21 mouse cellular contexts compared by ENCODE assay signal in genomic region chr3:144079960-144080359, GRCm38 (mm10).
"Had no signal": no experiment of that assay in that cellular context is flagged by ENCODE, and none has a peak within 500 bp of the region (broad histone marks: within the 10 kb centered on the region; RNA-seq: fewer than 3 reads in every experiment).

No protein-coding gene starts in this region.

- DNase-seq: cerebellum, adult 8-10 months; cerebellum, adult 9-10 months; cerebellum, adult 9-11 months; cerebellum, postnatal 10 days; cerebellum, postnatal 14 days; cerebellum, postnatal 25 days; cerebellum, postnatal 36 days; embryo, embryonic 11 days; forebrain, postnatal 0 days; gastrocnemius, adult 2 months; gastrocnemius, postnatal 10 days; gastrocnemius, postnatal 14 days; gastrocnemius, postnatal 25 days; gastrocnemius, postnatal 36 days; heart, adult 11 months; heart, adult 18-20 months; heart, adult 2 months had no signal

- ATAC-seq: forebrain, embryonic 13.5 days; forebrain, embryonic 14.5 days; forebrain, embryonic 15.5 days; forebrain, embryonic 16.5 days; forebrain, postnatal 0 days had no signal
